Mouse (Mus musculus) testis, adult 2 months (tissue): ENCODE measurements around the gene Rnps1.

Source experiments
- CTCF ChIP-seq: fragments of 200-500 bp; IDR thresholded peaks from 2 replicates; pipeline ENCODE4 v1.5.1; 2012; ENCODE audit warnings: low read depth, mild to moderate bottlenecking, inconsistent platforms, low read length, moderate library complexity; ENCODE audit not compliant: control insufficient read depth, insufficient read depth, insufficient replicate concordance
- POLR2A ChIP-seq: fragments of 200-500 bp; IDR thresholded peaks from 2 replicates; pipeline ENCODE4 v1.6.1; 2012; ENCODE audit warnings: low read depth, mild to moderate bottlenecking, inconsistent platforms, low read length, moderate library complexity; ENCODE audit not compliant: control insufficient read depth

DNA sequence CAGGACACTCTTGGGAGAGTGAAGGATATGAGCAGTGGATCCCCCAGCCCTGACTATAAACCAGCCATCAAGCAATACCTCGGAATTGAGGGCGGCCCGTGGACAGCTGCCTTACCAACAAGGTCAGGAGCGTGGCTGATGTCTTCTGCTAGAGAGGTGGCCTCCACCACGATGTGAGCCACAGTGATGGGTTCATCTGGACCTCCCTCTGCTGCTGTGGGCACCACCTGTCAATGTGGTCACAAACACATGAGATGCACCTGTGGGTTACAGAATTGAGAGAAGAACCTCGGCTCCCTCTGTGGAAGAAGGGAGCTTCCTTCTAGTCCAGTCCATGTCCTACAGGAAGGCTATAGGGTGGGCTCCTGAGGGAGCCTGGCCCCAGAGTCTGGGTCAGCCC is 35.1 kb downstream of the Rnps1 start:
- TF ChIP-seq CTCF: no peak
- no peak for TF ChIP-seq POLR2A
